8 mouse cellular contexts compared by ENCODE assay signal in the genomic region with DNA sequence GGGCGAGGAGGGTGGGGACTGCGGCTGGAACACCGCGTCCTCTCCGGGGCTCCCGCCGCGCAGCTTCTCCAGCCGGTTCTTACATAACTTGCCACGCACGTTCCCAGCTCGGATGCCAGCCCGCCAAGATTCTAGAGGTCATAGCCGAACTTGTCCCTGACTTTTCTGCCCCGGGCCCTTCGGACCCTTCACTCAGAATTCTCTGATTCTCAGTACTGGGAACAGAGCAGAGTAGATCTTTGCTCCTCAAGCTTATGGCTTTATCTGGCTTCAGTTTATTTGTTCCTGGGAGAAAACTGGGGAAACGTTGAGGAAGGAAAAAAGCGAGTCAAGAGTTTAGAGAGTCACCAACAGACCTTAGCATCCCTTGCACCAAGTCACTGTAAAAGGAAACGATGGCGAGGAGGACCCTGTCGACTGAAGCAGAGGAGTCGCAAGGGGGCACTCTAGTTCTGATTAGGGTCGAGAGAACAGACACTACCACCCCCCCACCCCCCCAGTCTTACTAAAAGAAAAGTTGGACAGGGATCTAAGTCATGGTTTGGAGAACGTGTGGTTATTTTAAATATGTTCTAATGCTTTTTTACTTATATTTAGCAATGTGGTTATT. TPM values are rescaled to one million over a fixed set of nuclear protein-coding genes. Genes with fewer than 3 reads are reported as not detected.
DNase-seq lines count a peak whose midpoint lies in the region; ATAC-seq and TF ChIP-seq lines count a peak whose summit lies in the region.

No protein-coding gene starts in this region.

- H3K9ac ChIP-seq in forebrain, embryonic 12.5 days = peak overlapping the region; percentile 47
- no peak overlapping the region for H3K9ac ChIP-seq in liver, postnatal 0 days (replicated peaks)
- peak overlapping the region; percentile 48 for H3K9ac ChIP-seq in neural tube, embryonic 15.5 days (replicated peaks)

- peak overlapping the region; percentile 98 for H3K4me2 ChIP-seq in forebrain, embryonic 12.5 days
- H3K4me2 ChIP-seq in liver, postnatal 0 days (ENCODE audit: low read depth, low read length) = peak overlapping the region; percentile 72
- H3K4me2 ChIP-seq in neural tube, embryonic 15.5 days = peak overlapping the region; percentile 100

- 3% methylated on average over 24 of the region's 24 CpGs for WGBS in forebrain, embryonic 12.5 days
- WGBS in liver, postnatal 0 days (ENCODE audit: insufficient replicate concordance) = 2% methylated on average over 24 of the region's 24 CpGs
- 3% methylated on average over 24 of the region's 24 CpGs for WGBS in neural tube, embryonic 15.5 days

- ATAC-seq in forebrain, embryonic 12.5 days (ENCODE audit: low FRiP score) = no peak
- no peak for ATAC-seq in liver, postnatal 0 days
- no peak for ATAC-seq in neural tube, embryonic 15.5 days (ENCODE audit: low FRiP score)

- no peak for TF ChIP-seq EP300 in liver, postnatal 0 days (IDR thresholded peaks at IDR 0.05; ENCODE audit: low read depth)

- peaks cover 16% of the 10 kb centered on the region for H3K4me1 ChIP-seq in forebrain, embryonic 12.5 days
- H3K4me1 ChIP-seq in liver, postnatal 0 days (ENCODE audit: insufficient read depth) = peaks cover 18% of the 10 kb centered on the region
- peaks cover 18% of the 10 kb centered on the region for H3K4me1 ChIP-seq in neural tube, embryonic 15.5 days

- DNase-seq in CD4-positive helper T cell, adult 2 months (ENCODE audit: low read depth, low spot score) = peak; percentile 74
- peak; percentile 74 to 85 for DNase-seq in adrenal gland, postnatal 36 days
- peak; percentile 85 to 89 for DNase-seq in heart, postnatal 10 days
- DNase-seq in kidney, postnatal 4 days = peak; percentile 86 to 91
- peak; percentile 72 for DNase-seq in liver, postnatal 0 days
- peak; percentile 80 for DNase-seq in thymus, postnatal 25 days

- intact Hi-C loops in heart, postnatal 10 days (cut with DNase I) = loop anchor here (1.0 to 5.0 kb wide), 3 partner anchors 21 to 79 kb away; no protein-coding TSS in a partner anchor

- peaks cover 15% of the 10 kb centered on the region; the same call in 1 of the 2 replicates for H3K27me3 ChIP-seq in forebrain, embryonic 12.5 days
- H3K27me3 ChIP-seq in liver, postnatal 0 days (ENCODE audit: insufficient read depth, low read length) = no peaks in the 10 kb centered on the region
- H3K27me3 ChIP-seq in neural tube, embryonic 15.5 days (replicated peaks) = no peaks in the 10 kb centered on the region

- H3K27ac ChIP-seq in forebrain, embryonic 12.5 days = no peak overlapping the region
- peak overlapping the region; percentile 22; the same call in 1 of the 2 replicates for H3K27ac ChIP-seq in liver, postnatal 0 days (ENCODE audit: low read depth)
- peak overlapping the region; percentile 56; the same call in 1 of the 2 replicates for H3K27ac ChIP-seq in neural tube, embryonic 15.5 days (replicated peaks)

- no peaks in the 10 kb centered on the region for H3K36me3 ChIP-seq in forebrain, embryonic 12.5 days (replicated peaks)
- H3K36me3 ChIP-seq in liver, postnatal 0 days (replicated peaks; ENCODE audit: insufficient read depth, low read length) = no peaks in the 10 kb centered on the region
- no peaks in the 10 kb centered on the region for H3K36me3 ChIP-seq in neural tube, embryonic 15.5 days

- H3K4me3 ChIP-seq in forebrain, embryonic 12.5 days (replicated peaks) = peak overlapping the region; percentile 52
- H3K4me3 ChIP-seq in liver, postnatal 0 days (ENCODE audit: low read depth, low read length) = peak overlapping the region; percentile 46
- H3K4me3 ChIP-seq in neural tube, embryonic 15.5 days (replicated peaks) = peak overlapping the region; percentile 68

- TF ChIP-seq CTCF in liver, postnatal 0 days (IDR thresholded peaks at IDR 0.05; ENCODE audit: low read depth) = peak; percentile 66

- no peaks in the 10 kb centered on the region for H3K9me3 ChIP-seq in forebrain, embryonic 12.5 days
- no peaks in the 10 kb centered on the region for H3K9me3 ChIP-seq in liver, postnatal 0 days (ENCODE audit: low read length)
- no peaks in the 10 kb centered on the region for H3K9me3 ChIP-seq in neural tube, embryonic 15.5 days (replicated peaks)

RNA-seq across cellular contexts. Expression of gene Ciart, which starts 0.9 kb away (rescaled TPM):
- 1 to 10 TPM; 2.2 to 3.2 TPM for total RNA-seq in adrenal gland, postnatal 36 days (2021)
- polyA plus RNA-seq in forebrain, embryonic 12.5 days (2016; fragmentation: Nextera tagmentation; extraction: Ambion mirVana) = 4.1 and 4.9 TPM in 2 replicates
- total RNA-seq in heart, postnatal 10 days (2021) = 1 to 10 TPM; 2.2 to 2.9 TPM
- polyA plus RNA-seq in liver, postnatal 0 days (2015; fragmentation: Nextera tagmentation; extraction: Ambion mirVana) = 0.77 and 1.00 TPM in 2 replicates
- polyA plus RNA-seq in neural tube, embryonic 15.5 days (2015; fragmentation: Nextera tagmentation; extraction: Ambion mirVana) = 4.3 and 4.5 TPM in 2 replicates

RNA-seq across cellular contexts. Expression of gene BC028528, which starts 8.9 kb away (rescaled TPM):
- 10 to 100 TPM in 1 of 2 experiments, 1 to 10 TPM in 1; 8.4 to 11.3 TPM for total RNA-seq in adrenal gland, postnatal 36 days (2021)
- polyA plus RNA-seq in forebrain, embryonic 12.5 days (2016; fragmentation: Nextera tagmentation; extraction: Ambion mirVana) = 8.4 and 10.1 TPM in 2 replicates
- total RNA-seq in heart, postnatal 10 days (2021) = 10 to 100 TPM; 26.1 to 38.7 TPM
- 7.6 and 7.9 TPM in 2 replicates for polyA plus RNA-seq in liver, postnatal 0 days (2015; fragmentation: Nextera tagmentation; extraction: Ambion mirVana)
- 23.8 and 25.3 TPM in 2 replicates for polyA plus RNA-seq in neural tube, embryonic 15.5 days (2015; fragmentation: Nextera tagmentation; extraction: Ambion mirVana)

RNA-seq across cellular contexts. Expression of gene Aph1a, which starts 10.8 kb away (rescaled TPM):
- 100 to 1,000 TPM; 108 to 138 TPM for total RNA-seq in adrenal gland, postnatal 36 days (2021)
- polyA plus RNA-seq in forebrain, embryonic 12.5 days (2016; fragmentation: Nextera tagmentation; extraction: Ambion mirVana) = 32.2 and 37.5 TPM in 2 replicates
- total RNA-seq in heart, postnatal 10 days (2021) = 100 to 1,000 TPM; 147 to 151 TPM
- 17.1 and 22.9 TPM in 2 replicates for polyA plus RNA-seq in liver, postnatal 0 days (2015; fragmentation: Nextera tagmentation; extraction: Ambion mirVana)
- polyA plus RNA-seq in neural tube, embryonic 15.5 days (2015; fragmentation: Nextera tagmentation; extraction: Ambion mirVana) = 31.0 and 39.5 TPM in 2 replicates

RNA-seq across cellular contexts. Expression of gene Mrps21, which starts 11.6 kb away (rescaled TPM):
- 100 to 1,000 TPM; 272 to 276 TPM for total RNA-seq in adrenal gland, postnatal 36 days (2021)
- 328 and 348 TPM in 2 replicates for polyA plus RNA-seq in forebrain, embryonic 12.5 days (2016; fragmentation: Nextera tagmentation; extraction: Ambion mirVana)
- total RNA-seq in heart, postnatal 10 days (2021) = 100 to 1,000 TPM; 269 to 279 TPM
- polyA plus RNA-seq in liver, postnatal 0 days (2015; fragmentation: Nextera tagmentation; extraction: Ambion mirVana) = 145 and 157 TPM in 2 replicates
- 284 and 296 TPM in 2 replicates for polyA plus RNA-seq in neural tube, embryonic 15.5 days (2015; fragmentation: Nextera tagmentation; extraction: Ambion mirVana)

RNA-seq across cellular contexts. Expression of gene Car14, which starts 21.6 kb away (rescaled TPM):
- 1 to 10 TPM; 1.3 to 1.6 TPM for total RNA-seq in adrenal gland, postnatal 36 days (2021)
- 26.3 and 32.1 TPM in 2 replicates for polyA plus RNA-seq in forebrain, embryonic 12.5 days (2016; fragmentation: Nextera tagmentation; extraction: Ambion mirVana)
- total RNA-seq in heart, postnatal 10 days (2021) = 100 to 1,000 TPM; 142 to 150 TPM
- 15.2 and 17.3 TPM in 2 replicates for polyA plus RNA-seq in liver, postnatal 0 days (2015; fragmentation: Nextera tagmentation; extraction: Ambion mirVana)
- polyA plus RNA-seq in neural tube, embryonic 15.5 days (2015; fragmentation: Nextera tagmentation; extraction: Ambion mirVana) = 1.3 and 1.8 TPM in 2 replicates
